Mouse (Mus musculus) limb, embryonic 15.5 days (tissue): ENCODE results near the gene Dnajc5g. TPM values are rescaled to one million over a fixed set of nuclear protein-coding genes. Genes with fewer than 3 reads are reported as not detected.

Experiments used
- ATAC-seq: fragments of 200-750 bp; cut with Nextera tagmentation; 2 replicates; pipeline ENCODE4 v1.8.0; 2017; ENCODE audit warnings: low read depth, moderate TSS enrichment; ENCODE audit not compliant: insufficient number of reproducible peaks, low FRiP score, low TSS enrichment
- H3K27ac ChIP-seq: fragments of 300-500 bp; sonication (generic); 2 replicates; pipeline ENCODE4 v1.5.1; 2015; ENCODE audit warnings: moderate library complexity, mild to moderate bottlenecking, inconsistent platforms
- H3K27me3 ChIP-seq: fragments of 300-500 bp; sonication (generic); 2 replicates; pipeline ENCODE4 v1.6.1; 2015; ENCODE audit warnings: inconsistent platforms
- H3K36me3 ChIP-seq: fragments of 300-500 bp; sonication (generic); 2 replicates; pipeline ENCODE4 v1.6.1; 2015; ENCODE audit warnings: inconsistent platforms
- H3K4me1 ChIP-seq: fragments of 300-500 bp; sonication (generic); 2 replicates; pipeline ENCODE4 v1.6.1; 2015; ENCODE audit warnings: inconsistent platforms
- H3K4me2 ChIP-seq: fragments of 300-500 bp; sonication (generic); 2 replicates; pipeline ENCODE4 v1.6.1; 2015; ENCODE audit warnings: mild to moderate bottlenecking, inconsistent platforms
- H3K4me3 ChIP-seq: fragments of 300-500 bp; sonication (generic); 2 replicates; pipeline ENCODE4 v1.5.1; 2015; ENCODE audit warnings: mild to moderate bottlenecking, inconsistent platforms
- H3K9ac ChIP-seq: fragments of 300-500 bp; sonication (generic); 2 replicates; pipeline ENCODE4 v1.6.1; 2015; ENCODE audit warnings: inconsistent platforms
- H3K9me3 ChIP-seq: fragments of 300-500 bp; sonication (generic); 2 replicates; pipeline ENCODE4 v1.6.1; 2016; ENCODE audit warnings: inconsistent platforms
- WGBS: fragments of 180-500 bp; shearing (Covaris S2); methylation state at CpG from one replicate; pipeline ENCODE4 v1.1.7; 2015; 5-methylcytosine and 5-hydroxymethylcytosine counted together
- polyA plus RNA-seq: library from polyadenylated mRNA; unstranded; fragments of >200 nt; fragmentation: Nextera tagmentation; extraction: Ambion mirVana; gene quantifications from 2 replicates; pipeline ENCODE4 v1.2.1, GENCODE M21; 2015

The Dnajc5g gene
- not detected in 2 replicates for polyA plus RNA-seq

- ATAC-seq, result no peak
- Histone ChIP-seq H3K4me3 (no peak within 1 kb of the TSS), H3K27me3 (peaks cover 9% of the 10 kb centered on the region; the same call in 1 of the 2 replicates), H3K9me3 (no peaks in the 10 kb centered on the region), H3K4me2 (no peak within 1 kb of the TSS), H3K4me1 (no peaks in the 10 kb centered on the region), H3K9ac (no peak within 1 kb of the TSS), H3K36me3 (no peaks in the 10 kb centered on the region), H3K27ac (no peak within 1 kb of the TSS)
- 85% methylated on average over 9 of the region's 9 CpGs for WGBS
Observed at GRCm38 (mm10) chr5:31105814-31106335, at the start of gene Dnajc5g. Gene Dnajc5g (plus strand): TSS chr5:31106285.

- no peak for ATAC-seq
- Histone ChIP-seq H3K36me3 (peaks cover 95% of the 10 kb centered on the region), H3K4me1 (no peaks in the 10 kb centered on the region), H3K9me3 (no peaks in the 10 kb centered on the region), H3K27me3 (no peaks in the 10 kb centered on the region), H3K4me2 (no peak overlapping the region), H3K4me3 (no peak overlapping the region), H3K27ac (no peak overlapping the region), H3K9ac (no peak overlapping the region)
- WGBS, result 93% methylated on average over 3 of the region's 3 CpGs
Observed at GRCm38 (mm10) chr5:31069810-31070209, 36.3 kb upstream of the Dnajc5g start.

GRCm38 (mm10) chr5:31071059-31071458 lies 35.0 kb upstream of the Dnajc5g start:
- Histone ChIP-seq H3K4me1 (no peaks in the 10 kb centered on the region), H3K9ac (no peak overlapping the region), H3K36me3 (peaks cover 100% of the 10 kb centered on the region), H3K9me3 (no peaks in the 10 kb centered on the region), H3K27ac (no peak overlapping the region), H3K4me2 (no peak overlapping the region), H3K4me3 (no peak overlapping the region), H3K27me3 (no peaks in the 10 kb centered on the region)
- 79% methylated on average over 2 of the region's 2 CpGs for WGBS
- no peak for ATAC-seq

- Histone ChIP-seq H3K27me3 (no peaks in the 10 kb centered on the region), H3K36me3 (peaks cover 100% of the 10 kb centered on the region), H3K4me1 (no peaks in the 10 kb centered on the region), H3K9me3 (no peaks in the 10 kb centered on the region), H3K4me2 (no peak overlapping the region), H3K4me3 (no peak overlapping the region), H3K9ac (no peak overlapping the region), H3K27ac (no peak overlapping the region)
- ATAC-seq, result no peak
- WGBS, result 93% methylated on average over 11 of the region's 11 CpGs
Observed at GRCm38 (mm10) chr5:31071821-31072220, 34.3 kb upstream of the Dnajc5g start.

GRCm38 (mm10) chr5:31073176-31073575 lies 32.9 kb upstream of the Dnajc5g start:
- Histone ChIP-seq H3K4me1 (no peaks in the 10 kb centered on the region), H3K4me2 (no peak overlapping the region), H3K4me3 (no peak overlapping the region), H3K36me3 (peaks cover 100% of the 10 kb centered on the region), H3K9ac (no peak overlapping the region), H3K9me3 (no peaks in the 10 kb centered on the region), H3K27ac (no peak overlapping the region), H3K27me3 (no peaks in the 10 kb centered on the region)
- 91% methylated on average over 12 of the region's 12 CpGs for WGBS
- no peak for ATAC-seq

- Histone ChIP-seq H3K36me3 (peaks cover 78% of the 10 kb centered on the region), H3K27ac (no peak overlapping the region), H3K27me3 (no peaks in the 10 kb centered on the region), H3K4me1 (0 out of 2 replicates have a peak, but pooled peaks cover 5% of the 10 kb centered on the region), H3K4me3 (no peak overlapping the region), H3K4me2 (no peak overlapping the region), H3K9me3 (no peaks in the 10 kb centered on the region), H3K9ac (no peak overlapping the region)
- WGBS, result 88% methylated on average over 13 of the region's 13 CpGs
- ATAC-seq, result no peak
Observed at GRCm38 (mm10) chr5:31076346-31076745, 29.7 kb upstream of the Dnajc5g start.

GRCm38 (mm10) chr5:31080059-31080794 lies 25.9 kb upstream of the Dnajc5g start:
- Histone ChIP-seq H3K27me3 (peaks cover 12% of the 10 kb centered on the region), H3K27ac (peak overlapping the region; percentile 47; the same call in 1 of the 2 replicates), H3K4me2 (no peak overlapping the region), H3K4me3 (no peak overlapping the region), H3K36me3 (peaks cover 39% of the 10 kb centered on the region), H3K9ac (no peak overlapping the region), H3K4me1 (0 out of 2 replicates have a peak, but pooled peaks cover 5% of the 10 kb centered on the region), H3K9me3 (no peaks in the 10 kb centered on the region)
- WGBS, result 67% methylated on average over 13 of the region's 13 CpGs
- no peak for ATAC-seq

- H3K27ac ChIP-seq, result no peak overlapping the region
- WGBS, result 66% methylated on average over 3 of the region's 3 CpGs
- H3K9ac ChIP-seq, result no peak overlapping the region
- H3K27me3 ChIP-seq, result peaks cover 14% of the 10 kb centered on the region
- no peak overlapping the region for H3K4me2 ChIP-seq
- 0 out of 2 replicates have a peak, but pooled peaks cover 5% of the 10 kb centered on the region for H3K4me1 ChIP-seq
- H3K4me3 ChIP-seq, result no peak overlapping the region
- H3K36me3 ChIP-seq, result peaks cover 34% of the 10 kb centered on the region
- ATAC-seq, result no peak
- H3K9me3 ChIP-seq, result no peaks in the 10 kb centered on the region
Observed at GRCm38 (mm10) chr5:31080795-31081164, 25.3 kb upstream of the Dnajc5g start.

GRCm38 (mm10) chr5:31081386-31081785 lies 24.7 kb upstream of the Dnajc5g start:
- no peak overlapping the region for H3K4me2 ChIP-seq
- H3K36me3 ChIP-seq, result peaks cover 28% of the 10 kb centered on the region
- no peak overlapping the region for H3K9ac ChIP-seq
- no peak overlapping the region for H3K27ac ChIP-seq
- H3K27me3 ChIP-seq, result peaks cover 21% of the 10 kb centered on the region
- 75% methylated on average over 3 of the region's 3 CpGs for WGBS
- no peaks in the 10 kb centered on the region for H3K9me3 ChIP-seq
- H3K4me1 ChIP-seq, result 0 out of 2 replicates have a peak, but pooled peaks cover 5% of the 10 kb centered on the region
- no peak overlapping the region for H3K4me3 ChIP-seq
- no peak for ATAC-seq

- Histone ChIP-seq H3K4me1 (0 out of 2 replicates have a peak, but pooled peaks cover 5% of the 10 kb centered on the region), H3K4me2 (no peak overlapping the region), H3K36me3 (peaks cover 18% of the 10 kb centered on the region), H3K9ac (no peak overlapping the region), H3K27me3 (peaks cover 25% of the 10 kb centered on the region), H3K4me3 (no peak overlapping the region), H3K9me3 (no peaks in the 10 kb centered on the region), H3K27ac (no peak overlapping the region)
- ATAC-seq, result no peak
- WGBS, result 18% methylated on average over 5 of the region's 5 CpGs
Observed at GRCm38 (mm10) chr5:31082355-31082754, 23.7 kb upstream of the Dnajc5g start.

GRCm38 (mm10) chr5:31082935-31083625 lies 23.0 kb upstream of the Dnajc5g start:
- H3K9ac ChIP-seq, result no peak overlapping the region
- WGBS, result 28% methylated on average over 12 of the region's 12 CpGs
- ATAC-seq, result no peak

GRCm38 (mm10) chr5:31083949-31084348 lies 22.1 kb upstream of the Dnajc5g start:
- no peak for ATAC-seq

More at GRCm38 (mm10) chr5:31082935-31083625, 23.0 kb upstream of the Dnajc5g start:
- Histone ChIP-seq H3K4me1 (0 out of 2 replicates have a peak, but pooled peaks cover 5% of the 10 kb centered on the region), H3K9me3 (no peaks in the 10 kb centered on the region), H3K27me3 (peaks cover 30% of the 10 kb centered on the region), H3K36me3 (peaks cover 11% of the 10 kb centered on the region), H3K4me2 (no peak overlapping the region), H3K27ac (no peak overlapping the region), H3K4me3 (no peak overlapping the region)

More at GRCm38 (mm10) chr5:31083949-31084348, 22.1 kb upstream of the Dnajc5g start:
- 12% methylated on average over 8 of the region's 8 CpGs for WGBS
- Histone ChIP-seq H3K4me2 (no peak overlapping the region), H3K27ac (no peak overlapping the region), H3K4me1 (0 out of 2 replicates have a peak, but pooled peaks cover 5% of the 10 kb centered on the region), H3K36me3 (peaks cover 2% of the 10 kb centered on the region), H3K9ac (no peak overlapping the region), H3K27me3 (peaks cover 38% of the 10 kb centered on the region), H3K9me3 (no peaks in the 10 kb centered on the region), H3K4me3 (no peak overlapping the region)
